In the genomic region with DNA sequence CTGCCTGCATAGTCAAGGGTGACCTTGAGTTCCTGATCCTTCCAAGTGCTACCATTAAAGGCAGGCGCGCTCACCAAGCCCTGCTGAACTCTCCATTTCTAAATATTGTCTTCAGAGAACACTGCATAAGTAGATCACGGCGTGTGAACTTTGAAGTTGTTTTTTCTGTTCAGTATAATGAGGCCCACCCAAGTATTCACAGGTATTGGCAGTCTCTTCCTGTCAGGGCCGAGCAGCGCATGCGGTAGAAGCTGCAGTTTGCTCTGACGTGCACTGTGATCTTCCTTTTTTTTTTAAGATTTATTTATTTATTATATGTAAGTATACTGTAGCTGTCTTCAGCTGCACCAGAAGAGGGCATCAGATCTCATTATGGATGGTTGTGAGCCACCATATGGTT, we compare ENCODE assay signal across 1 mouse cellular context.
A peak's percentile ranks its signal among the peaks of the same experiment; 100 is the strongest.
TF ChIP-seq lines count a peak whose summit lies in the region.

No protein-coding gene starts in this region.

TF ChIP-seq in MEL, 35 proteins besides CTCF, POLR2A, EP300 and RAD21:
- TF ChIP-seq SMC3 (IDR thresholded peaks at IDR 0.05; ENCODE audit: low read depth, low read length) (0 out of 2 replicates have a peak, but pooled peaks have one; percentile 3), HCFC1 (IDR thresholded peaks at IDR 0.05; ENCODE audit: low read depth, low read length) (no peak), JUND (IDR thresholded peaks at IDR 0.05; ENCODE audit: low read depth, low read length) (no peak), GABPA (IDR thresholded peaks at IDR 0.05; ENCODE audit: low read depth, low read length) (no peak), MAZ (IDR thresholded peaks at IDR 0.05; ENCODE audit: low read depth, low read length) (no peak), USF1 (IDR thresholded peaks at IDR 0.05; ENCODE audit: low read depth, low read length) (no peak), CHD2 (IDR thresholded peaks at IDR 0.05; ENCODE audit: low read length) (no peak), NELFE (IDR thresholded peaks at IDR 0.05; ENCODE audit: low read depth, low read length) (no peak), USF2 (IDR thresholded peaks at IDR 0.05; ENCODE audit: borderline replicate concordance in 1 of 2, insufficient read depth in 1 of 2, low read depth in 1 of 2, low read length in 2 of 2) (no peak), ZNF384 (IDR thresholded peaks at IDR 0.05; ENCODE audit: low read depth, low read length) (peak; percentile 39; the same call in 1 of the 2 replicates), E2F4 (IDR thresholded peaks at IDR 0.05; ENCODE audit: borderline replicate concordance, low read depth, low read length) (no peak), TBP (IDR thresholded peaks at IDR 0.05; ENCODE audit: low read depth, low read length) (0 out of 2 replicates have a peak, but pooled peaks have one; percentile 21)
